Mouse (Mus musculus) G1E (cell line): ENCODE results near the gene Cyp17a1. TPM values are rescaled to one million over a fixed set of nuclear protein-coding genes. Genes with fewer than 3 reads are reported as not detected.
A peak's percentile ranks its signal among the peaks of the same experiment; 100 is the strongest.

ENCODE experiments used
- ATAC-seq: 2 replicates; pipeline ENCODE4 v1.8.0; 2016; ENCODE audit warnings: mild to moderate bottlenecking; ENCODE audit not compliant: insufficient number of reproducible peaks, poor library complexity, low FRiP score, severe bottlenecking; ENCODE audit errors: extremely low read depth
- DNase-seq: peaks from one replicate; pipeline ENCODE4 v3.0.0; 2012; ENCODE audit warnings: low spot score
- H3K27me3 ChIP-seq: 2 replicates; pipeline ENCODE4 v1.6.1; 2012; ENCODE audit warnings: mild to moderate bottlenecking, low read length, inconsistent platforms; ENCODE audit not compliant: insufficient read depth
- H3K36me3 ChIP-seq: replicated peaks from 2 replicates; pipeline ENCODE3; 2012; ENCODE audit warnings: mild to moderate bottlenecking, inconsistent platforms
- H3K4me1 ChIP-seq: 2 replicates; pipeline ENCODE4 v1.6.1; 2012; ENCODE audit warnings: low read depth, low read length, inconsistent platforms, mixed read lengths; ENCODE audit not compliant: insufficient read depth
- H3K4me3 ChIP-seq: 2 replicates; pipeline ENCODE4 v1.5.1; 2012; ENCODE audit warnings: low read depth, mild to moderate bottlenecking, inconsistent platforms, low read length, moderate library complexity, mixed read lengths
- H3K9me3 ChIP-seq: replicated peaks from 2 replicates; pipeline ENCODE4 v1.6.1; 2012; ENCODE audit warnings: inconsistent platforms
- CTCF ChIP-seq: IDR thresholded peaks from 2 replicates; pipeline ENCODE4 v1.5.1; 2012; ENCODE audit warnings: low read depth, low read length, inconsistent platforms, mixed read lengths
- GATA1 ChIP-seq: IDR thresholded peaks from 2 replicates; pipeline ENCODE4 v1.6.1; 2012; ENCODE audit warnings: borderline replicate concordance, low read length, inconsistent platforms, mixed read lengths
- GATA2 ChIP-seq: IDR thresholded peaks from 2 replicates; pipeline ENCODE4 v1.6.1; 2012; ENCODE audit warnings: low read depth, low read length, inconsistent platforms, borderline replicate concordance
- POLR2AphosphoS5 ChIP-seq: IDR thresholded peaks from 2 replicates; pipeline ENCODE4 v1.6.1; 2012; ENCODE audit warnings: low read depth, low read length, inconsistent platforms; ENCODE audit not compliant: insufficient replicate concordance
- TAL1 ChIP-seq: conservative IDR thresholded peaks from 2 replicates; pipeline ENCODE4 v1.6.1; 2012; ENCODE audit warnings: low read depth, low read length, inconsistent platforms, mixed read lengths
- polyA plus RNA-seq: library from polyadenylated mRNA; stranded (reverse); fragments of >175 nt; gene quantifications from 2 replicates; pipeline ENCODE4 v1.2.3, GENCODE M21; 2012
- total RNA-seq, 2 experiments: library from RNA; stranded (forward) in 1 of 2; stranded (reverse) in 1 of 2; fragments of 200-1000 nt in 1 of 2; fragments of >200 nt in 1 of 2; fragmentation: Nextera tagmentation in 1 of 2; gene quantifications; 2 replicates each; pipeline ENCODE4 v1.2.3; 2014 to 2017

The Cyp17a1 gene
- total and polyA plus RNA-seq, 3 experiments, result 0.22 TPM; not detected in 2

DNA sequence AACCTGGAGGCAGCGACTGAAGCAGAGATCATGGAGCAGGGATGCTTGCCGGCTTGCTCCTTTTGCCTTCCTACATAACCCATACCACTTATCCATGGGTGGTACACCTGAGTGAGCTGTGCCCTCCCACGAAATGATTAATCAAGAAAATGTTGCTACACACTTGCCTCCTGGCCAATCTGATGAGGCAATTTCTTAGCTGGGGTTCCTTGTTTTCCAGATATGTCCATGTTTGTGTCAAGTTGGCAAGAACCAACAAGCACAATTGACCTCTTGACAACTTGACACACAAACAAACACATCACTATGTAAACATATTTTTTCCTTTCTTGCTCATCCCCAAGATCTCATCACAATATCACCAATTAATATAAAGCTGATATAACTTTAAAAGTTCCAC is 2.7 kb upstream of the Cyp17a1 start:
- no peaks in the 10 kb centered on the region for H3K9me3 ChIP-seq
- H3K36me3 ChIP-seq, result no peaks in the 10 kb centered on the region
- no peak for TF ChIP-seq TAL1
- TF ChIP-seq GATA1, result no peak
- TF ChIP-seq CTCF, result no peak
- no peak for TF ChIP-seq POLR2AphosphoS5
- no peak for TF ChIP-seq GATA2
- DNase-seq (no peak), ATAC-seq (no peak)
- H3K4me3 ChIP-seq, result no peak overlapping the region
- peaks cover 62% of the 10 kb centered on the region for H3K27me3 ChIP-seq
- peaks cover 14% of the 10 kb centered on the region for H3K4me1 ChIP-seq

DNA sequence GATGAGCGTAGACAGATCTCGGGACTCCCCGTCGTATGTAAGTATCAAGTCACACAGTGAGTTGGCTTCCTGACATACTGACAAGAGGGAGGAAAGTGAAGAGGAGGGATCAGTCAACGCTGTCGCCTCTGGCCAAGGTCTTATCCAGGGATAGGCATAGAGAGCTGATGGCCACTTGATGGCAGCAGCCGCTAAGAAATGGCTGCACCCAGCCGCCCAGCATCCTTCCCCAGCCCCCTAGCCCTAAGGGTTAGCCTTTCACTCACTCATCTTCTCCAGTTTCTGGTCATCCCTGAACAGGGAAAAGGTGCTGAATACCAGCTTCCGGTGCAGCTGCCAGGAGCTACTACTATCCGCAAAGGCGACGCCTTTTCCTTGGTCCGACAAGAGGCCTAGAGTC is 2.3 kb downstream of the Cyp17a1 start:
- Histone ChIP-seq H3K27me3 (peaks cover 72% of the 10 kb centered on the region), H3K4me1 (peaks cover 16% of the 10 kb centered on the region; the same call in 1 of the 2 replicates), H3K36me3 (no peaks in the 10 kb centered on the region), H3K9me3 (no peaks in the 10 kb centered on the region), H3K4me3 (no peak overlapping the region)
- DNase-seq (peak; percentile 53), ATAC-seq (no peak)
- TF ChIP-seq GATA1 (no peak), TAL1 (no peak), CTCF (peak; percentile 24; the same call in 1 of the 2 replicates)

DNA sequence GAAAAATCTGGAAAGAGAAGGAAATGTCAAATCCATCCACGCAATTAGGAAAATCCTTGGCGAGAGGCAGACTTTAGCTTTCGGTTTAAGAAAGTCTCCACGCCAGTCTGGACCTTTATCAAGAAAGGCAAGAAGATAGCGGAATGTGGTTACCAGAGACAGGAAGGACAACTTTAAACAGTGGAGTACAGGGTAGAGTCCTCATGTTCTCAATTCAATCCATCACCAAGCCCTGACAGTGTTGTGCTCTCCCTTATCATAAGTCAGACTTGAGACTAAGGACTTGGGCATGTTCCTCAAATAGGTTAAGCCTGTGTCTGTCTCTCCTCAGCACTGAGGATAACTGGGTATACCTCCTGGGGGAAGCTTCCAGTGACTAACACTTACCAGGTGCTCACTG is 3.2 kb downstream of the Cyp17a1 start:
- Histone ChIP-seq H3K36me3 (no peaks in the 10 kb centered on the region), H3K27me3 (peaks cover 70% of the 10 kb centered on the region), H3K4me3 (no peak overlapping the region), H3K9me3 (no peaks in the 10 kb centered on the region), H3K4me1 (peaks cover 16% of the 10 kb centered on the region; the same call in 1 of the 2 replicates)
- TF ChIP-seq POLR2AphosphoS5 (no peak), TAL1 (no peak), CTCF (no peak), GATA2 (no peak), GATA1 (no peak)
- no peak for ATAC-seq
- DNase-seq, result no peak

DNA sequence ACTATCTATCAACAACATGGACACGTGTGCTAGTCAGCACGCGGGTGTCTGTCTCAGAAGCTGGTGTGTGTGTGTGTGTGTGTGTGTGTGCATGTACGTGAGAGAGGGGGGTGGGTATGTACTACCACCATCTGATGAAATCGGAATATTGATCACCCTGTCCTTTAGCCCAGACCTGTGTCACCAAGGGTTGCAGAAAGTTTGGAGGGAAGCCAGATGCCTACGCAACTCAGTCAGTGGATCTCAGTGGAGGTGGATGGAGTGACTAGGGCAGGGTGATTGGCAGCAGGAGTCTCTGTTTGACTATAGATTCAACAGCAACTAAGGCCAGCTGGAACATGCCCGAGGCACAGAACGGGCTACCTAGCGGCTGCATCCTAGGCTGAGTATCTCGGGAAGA is 4.7 kb downstream of the Cyp17a1 start:
- no peak for TF ChIP-seq CTCF
- TF ChIP-seq GATA1, result no peak
- no peak for TF ChIP-seq TAL1
- no peak for TF ChIP-seq POLR2AphosphoS5
- TF ChIP-seq GATA2, result no peak
- no peaks in the 10 kb centered on the region for H3K36me3 ChIP-seq
- H3K4me1 ChIP-seq, result peaks cover 16% of the 10 kb centered on the region; the same call in 1 of the 2 replicates
- ATAC-seq (no peak), DNase-seq (no peak)
- no peak overlapping the region for H3K4me3 ChIP-seq
- no peaks in the 10 kb centered on the region for H3K9me3 ChIP-seq
- H3K27me3 ChIP-seq, result peaks cover 66% of the 10 kb centered on the region

DNA sequence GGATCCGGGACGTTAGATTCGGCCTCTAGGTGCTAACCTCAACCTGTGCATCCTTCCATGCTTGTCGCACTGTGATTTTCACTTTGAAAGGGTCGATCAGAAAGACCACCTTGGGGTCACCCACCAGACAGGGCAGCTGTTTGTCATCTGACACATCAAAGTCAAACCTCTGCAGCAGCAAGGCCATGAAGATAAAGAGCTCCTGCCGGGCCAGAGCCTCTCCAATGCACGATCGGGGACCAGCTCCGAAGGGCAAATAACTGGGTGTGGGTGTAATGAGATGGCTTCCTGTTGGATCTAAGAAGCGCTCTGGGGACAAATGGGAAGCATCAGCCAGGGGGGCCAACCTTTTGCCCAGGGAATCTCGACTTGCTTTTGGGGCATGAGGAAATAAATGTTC is 5.7 kb downstream of the Cyp17a1 start:
- DNase-seq, result no peak
- Histone ChIP-seq H3K4me3 (no peak overlapping the region), H3K9me3 (no peaks in the 10 kb centered on the region), H3K36me3 (no peaks in the 10 kb centered on the region), H3K27me3 (peaks cover 58% of the 10 kb centered on the region), H3K4me1 (peaks cover 9% of the 10 kb centered on the region; the same call in 1 of the 2 replicates)
- no peak for TF ChIP-seq POLR2AphosphoS5
- no peak for TF ChIP-seq GATA1
- no peak for TF ChIP-seq CTCF
- TF ChIP-seq GATA2, result no peak
- TF ChIP-seq TAL1, result no peak
- ATAC-seq, result no peak

DNA sequence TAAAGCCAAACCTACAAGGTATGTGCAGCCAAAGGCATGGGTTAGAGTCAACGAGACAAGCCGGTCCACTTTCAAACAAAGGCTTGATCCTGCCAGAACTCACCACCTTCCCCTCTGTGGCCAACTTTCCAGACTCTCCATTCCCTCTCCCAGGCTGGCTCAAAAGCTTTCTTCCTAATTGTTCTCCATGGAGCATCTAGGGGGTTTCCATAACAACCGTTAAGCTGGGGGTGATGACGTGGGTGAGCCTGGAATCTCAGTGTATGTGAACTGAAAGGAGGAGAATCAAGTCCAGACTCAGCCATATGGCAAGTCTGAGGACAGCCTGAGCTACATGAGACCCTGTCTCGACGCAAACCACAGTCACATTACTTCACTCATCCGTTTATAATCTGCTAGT is 7.5 kb downstream of the Cyp17a1 start:
- no peak for DNase-seq
- TF ChIP-seq GATA2, result no peak
- no peak for TF ChIP-seq TAL1
- no peak for TF ChIP-seq CTCF
- TF ChIP-seq POLR2AphosphoS5, result no peak
- no peak for TF ChIP-seq GATA1
- ATAC-seq, result no peak
- H3K27me3 ChIP-seq, result peaks cover 44% of the 10 kb centered on the region
- H3K4me3 ChIP-seq, result no peak overlapping the region
- H3K36me3 ChIP-seq, result no peaks in the 10 kb centered on the region
- H3K9me3 ChIP-seq, result no peaks in the 10 kb centered on the region
- H3K4me1 ChIP-seq, result peaks cover 14% of the 10 kb centered on the region; the same call in 1 of the 2 replicates

DNA sequence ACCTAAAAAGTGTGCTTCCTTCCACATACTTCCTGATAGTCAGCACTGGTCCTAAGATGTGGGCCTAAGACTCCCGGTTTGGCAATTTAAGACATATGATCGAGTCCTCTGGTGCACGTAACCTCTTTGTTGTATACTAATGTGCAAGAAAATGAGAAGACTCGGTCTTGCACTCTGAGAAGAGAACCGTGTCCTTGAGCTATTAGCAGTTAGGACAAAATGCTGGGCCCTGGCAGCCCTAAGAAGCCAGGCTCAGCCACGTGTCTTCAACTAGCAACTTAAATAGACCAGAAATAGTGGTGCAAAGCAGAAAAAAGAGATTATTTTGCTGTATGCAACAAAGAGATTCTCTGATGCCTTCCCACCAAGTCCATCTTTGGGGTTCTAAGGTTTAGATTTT is 10.2 kb downstream of the Cyp17a1 start:
- H3K36me3 ChIP-seq, result no peaks in the 10 kb centered on the region
- ATAC-seq (no peak), DNase-seq (no peak)
- H3K4me1 ChIP-seq, result 0 out of 2 replicates have a peak, but pooled peaks cover 7% of the 10 kb centered on the region
- H3K9me3 ChIP-seq, result no peaks in the 10 kb centered on the region
- TF ChIP-seq CTCF, result no peak
- no peak for TF ChIP-seq POLR2AphosphoS5
- no peak for TF ChIP-seq GATA2
- no peak for TF ChIP-seq TAL1
- no peak for TF ChIP-seq GATA1
- H3K4me3 ChIP-seq, result no peak overlapping the region
- H3K27me3 ChIP-seq, result peaks cover 21% of the 10 kb centered on the region
